Mouse (Mus musculus): ENCODE data around the gene Pamr1.

The Pamr1 gene

DNA sequence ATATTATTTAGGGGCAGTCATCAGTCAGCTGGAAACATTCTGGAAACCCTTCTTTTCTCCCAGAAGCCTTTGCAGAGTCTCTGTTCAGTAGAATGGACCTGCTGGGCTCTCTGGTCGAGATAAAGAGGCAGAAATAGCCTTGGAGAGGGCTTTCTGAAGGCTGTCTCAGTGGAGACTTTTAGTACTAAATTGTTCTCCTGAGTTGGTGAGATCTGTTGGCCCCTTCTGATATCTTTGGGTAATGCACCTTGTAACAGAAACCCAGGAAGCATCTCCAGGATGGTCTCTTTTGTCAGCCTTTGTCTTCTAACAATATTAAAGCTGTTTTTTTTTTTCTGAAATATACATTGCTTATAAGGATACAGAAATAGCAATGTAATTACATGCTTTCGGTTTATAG lies 111.2 kb downstream of the Pamr1 start:
- in situ Hi-C loops (cut with MboI, MseI), result no loop called here

DNA sequence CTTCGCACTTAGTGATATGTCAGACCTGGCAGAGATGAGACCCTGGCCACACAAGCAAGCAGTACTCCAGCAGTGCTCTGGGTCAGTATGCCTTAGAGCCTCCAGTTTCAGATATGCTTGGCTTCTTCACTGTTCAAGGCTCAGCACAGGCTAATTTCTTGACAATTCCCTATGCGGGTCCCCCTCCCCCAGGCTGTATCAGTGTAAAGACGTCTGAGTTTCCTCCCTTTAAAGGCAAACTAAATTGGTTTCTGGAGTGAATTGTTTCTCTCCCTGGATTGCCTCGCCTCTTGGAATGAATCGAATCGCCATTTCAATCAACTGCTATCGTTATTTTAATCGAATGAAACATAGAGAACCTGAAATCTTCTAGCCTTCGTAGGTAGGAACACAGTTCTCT lies 113.1 kb downstream of the Pamr1 start:
- in situ Hi-C loops (cut with MboI, MseI), result no loop called here

DNA sequence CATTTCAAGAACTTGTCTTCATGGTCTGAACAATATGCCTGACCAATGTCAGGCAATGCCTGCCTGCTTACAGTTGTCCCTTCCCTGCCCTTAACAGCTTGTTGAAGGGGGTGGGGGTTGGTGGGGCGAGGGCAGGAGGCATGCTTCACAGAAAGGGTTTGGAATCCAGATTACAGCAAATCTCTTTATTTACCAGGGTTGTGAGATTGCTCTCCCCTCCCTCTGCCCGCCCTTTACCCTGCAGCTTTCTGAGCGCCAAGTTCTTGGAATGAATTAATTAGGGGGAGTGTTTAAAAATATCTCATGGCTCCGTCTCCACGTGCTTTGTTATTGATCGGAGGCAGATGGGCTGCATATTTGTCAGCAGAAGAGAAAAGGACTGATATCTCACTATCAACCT lies 113.5 kb downstream of the Pamr1 start:
- in situ Hi-C loops (cut with MboI, MseI), result no loop called here

DNA sequence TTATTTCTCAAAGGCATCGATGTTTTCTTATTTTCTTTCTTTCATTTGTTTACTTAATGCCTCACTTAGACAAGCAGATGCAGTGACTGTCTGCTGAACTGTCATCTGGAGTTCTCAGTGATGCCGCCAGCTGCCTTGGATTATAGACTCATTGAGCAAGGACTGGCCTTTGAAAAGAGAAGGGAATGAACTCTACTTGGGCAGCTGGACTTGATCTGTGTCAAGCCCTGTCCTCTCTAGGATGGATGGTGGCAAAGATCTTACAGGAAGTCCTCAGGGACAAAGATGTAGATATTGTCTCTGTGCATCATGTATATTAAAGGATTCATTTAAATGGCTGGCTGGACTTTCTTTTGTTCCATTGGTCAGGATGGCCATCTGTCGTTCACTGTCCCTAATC lies 114.1 kb downstream of the Pamr1 start:
- in situ Hi-C loops (cut with MboI, MseI), result no loop called here

DNA sequence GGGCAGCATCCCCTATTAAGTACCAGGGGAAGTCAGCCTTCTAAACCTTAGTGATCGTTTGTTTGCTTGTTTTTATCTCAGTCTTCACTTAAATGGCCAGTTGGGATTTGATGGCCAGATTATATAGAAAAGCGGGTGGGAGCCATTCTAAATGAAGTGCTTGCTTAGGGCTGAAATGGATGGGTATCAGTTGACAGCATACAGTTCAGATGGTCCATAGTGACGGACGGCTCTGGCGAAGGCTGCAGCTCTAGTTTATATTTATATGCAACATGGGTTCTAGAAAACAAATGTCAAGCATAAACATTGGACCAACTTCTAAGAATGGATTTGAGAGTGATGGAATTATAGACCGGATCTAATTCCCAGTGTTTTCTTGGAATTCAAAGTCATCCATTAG lies 118.2 kb downstream of the Pamr1 start:
- in situ Hi-C loops (cut with MboI, MseI), result no loop called here

DNA sequence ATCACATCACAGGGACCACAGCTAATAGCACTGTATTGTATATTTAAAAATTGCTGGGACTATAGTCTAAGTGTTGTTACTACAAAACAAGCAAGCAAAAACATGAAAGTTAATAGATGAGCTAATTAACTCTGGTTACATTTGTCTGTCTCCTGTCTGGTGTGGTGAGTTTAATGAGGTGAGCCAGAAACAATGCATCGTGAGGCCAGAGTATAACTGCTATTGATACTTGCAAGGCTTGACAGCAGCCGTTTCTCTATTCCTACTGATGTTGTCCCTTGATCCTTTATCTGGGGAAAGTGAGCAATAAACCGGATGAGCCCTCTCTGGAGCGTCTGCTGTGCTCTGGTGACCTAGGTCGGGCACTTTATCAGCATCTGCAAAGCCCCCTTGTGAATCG lies 119.8 kb downstream of the Pamr1 start:
- in situ Hi-C loops (cut with MboI, MseI), result no loop called here

DNA sequence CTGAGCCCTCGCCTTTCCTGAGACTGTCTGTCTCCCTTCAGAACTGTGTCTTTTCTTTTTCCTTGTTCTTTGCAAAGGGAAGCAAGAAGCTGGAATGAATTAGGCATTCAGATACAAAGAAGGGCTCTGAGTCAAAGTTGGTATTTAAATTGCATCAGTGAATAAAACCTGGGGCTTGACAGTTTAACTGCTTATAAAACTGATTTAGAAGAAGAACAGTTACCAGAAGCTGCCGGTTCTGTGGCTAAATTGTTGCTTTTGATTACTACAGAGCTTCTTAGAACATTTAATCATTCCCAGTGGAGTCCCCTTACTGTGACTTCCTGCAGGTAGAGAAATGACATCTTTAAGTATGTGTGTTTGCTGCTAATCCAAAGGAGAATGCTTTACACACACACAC lies 124.8 kb downstream of the Pamr1 start:
- in situ Hi-C loops (cut with MboI, MseI), result no loop called here

DNA sequence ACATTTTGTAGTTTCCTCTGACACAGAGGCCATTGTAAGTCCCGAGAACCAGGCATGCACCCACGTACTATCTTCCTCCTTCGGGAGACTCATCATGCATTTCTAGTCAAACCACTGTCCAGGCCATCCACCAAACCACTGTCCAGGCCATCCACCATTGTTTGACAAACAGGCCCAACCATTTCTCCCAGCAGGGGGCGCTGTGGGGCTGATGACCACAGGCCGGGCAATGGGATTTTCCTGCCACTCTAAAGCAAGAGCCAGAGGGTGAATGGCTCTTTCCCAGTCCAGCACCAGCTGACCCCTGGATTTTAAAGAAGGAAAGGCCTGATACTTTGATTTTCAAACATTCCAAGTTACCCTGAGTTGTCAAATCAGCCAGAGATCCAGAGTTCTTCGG lies 125.5 kb downstream of the Pamr1 start:
- in situ Hi-C loops (cut with MboI, MseI), result loop anchor here (5.0 kb wide), 1 partner anchor 412 kb away; no protein-coding TSS in a partner anchor

DNA sequence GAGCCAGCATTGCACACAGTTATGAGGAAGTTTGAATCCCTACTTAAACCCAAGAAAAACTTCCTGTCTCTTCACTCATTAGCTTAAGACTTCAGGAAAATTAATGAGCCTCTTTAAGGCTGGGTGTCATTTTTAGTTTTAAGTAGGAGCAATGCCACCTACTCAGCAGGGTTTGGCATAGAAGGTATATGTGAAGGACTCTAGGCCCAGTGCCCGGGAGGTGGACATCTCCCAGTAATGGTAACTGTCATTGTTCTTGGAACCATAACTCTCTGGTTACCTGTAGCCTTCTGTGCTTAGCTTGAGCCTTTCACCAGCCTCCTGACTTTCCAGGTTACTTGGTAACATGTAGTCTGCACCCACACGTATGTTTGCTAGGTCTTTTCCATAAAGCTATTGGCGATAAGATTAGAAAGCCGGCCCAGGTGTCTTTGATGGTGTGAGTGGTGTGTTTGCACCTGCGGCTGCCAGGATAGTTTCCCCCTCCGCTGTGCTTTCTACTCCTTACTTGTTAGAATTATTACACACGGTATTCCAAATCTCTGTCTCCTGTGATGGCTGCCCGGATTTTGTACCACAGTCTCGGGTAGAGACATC lies 127.0 kb downstream of the Pamr1 start:
- in situ Hi-C loops (cut with MboI, MseI), result loop anchor here (5.0 kb wide), 1 partner anchor 410 kb away; no protein-coding TSS in a partner anchor

DNA sequence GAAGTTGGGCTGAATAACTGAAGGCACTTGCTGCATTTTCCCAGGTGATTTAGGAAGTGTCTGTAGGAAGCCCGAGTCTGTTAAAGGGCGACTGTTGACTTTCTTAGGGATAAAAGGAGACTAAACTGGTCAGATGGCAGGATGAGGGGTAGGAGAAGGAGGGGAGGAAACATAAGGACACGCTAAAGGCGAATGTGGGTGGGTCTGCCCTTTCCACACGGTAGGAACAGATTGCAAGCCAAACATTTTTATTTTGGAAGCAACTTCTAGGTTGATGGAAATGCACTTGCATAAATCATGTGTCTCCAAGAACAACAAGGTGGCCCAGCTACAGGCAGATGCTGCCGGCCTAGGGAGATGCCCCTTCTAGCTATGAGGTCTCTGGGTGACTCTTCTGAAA lies 127.6 kb downstream of the Pamr1 start:
- in situ Hi-C loops (cut with MboI, MseI), result loop anchor here (5.0 kb wide), 1 partner anchor 410 kb away; no protein-coding TSS in a partner anchor

DNA sequence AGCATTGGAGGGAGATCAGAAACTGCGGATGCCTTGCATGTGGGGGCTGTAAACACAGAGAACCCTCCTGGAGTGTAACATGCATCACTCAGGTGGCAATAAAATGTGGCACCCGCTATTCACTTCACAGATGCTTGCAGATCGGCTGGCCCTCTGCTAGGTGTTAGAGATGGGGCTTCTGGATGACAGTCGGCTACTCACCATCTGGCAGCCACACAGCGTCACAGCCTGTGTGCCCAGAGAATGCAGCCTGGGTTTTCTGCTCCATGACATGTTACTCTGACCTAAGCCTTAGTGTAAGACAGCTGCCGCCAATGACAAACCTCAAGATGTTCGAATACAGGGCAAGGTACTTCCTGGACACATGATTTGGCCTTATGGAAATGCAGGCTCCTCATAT lies 131.5 kb downstream of the Pamr1 start:
- in situ Hi-C loops (cut with MboI, MseI), result loop anchor here (5.0 to 10.0 kb wide), 3 partner anchors 56 to 336 kb away; no protein-coding TSS in a partner anchor

DNA sequence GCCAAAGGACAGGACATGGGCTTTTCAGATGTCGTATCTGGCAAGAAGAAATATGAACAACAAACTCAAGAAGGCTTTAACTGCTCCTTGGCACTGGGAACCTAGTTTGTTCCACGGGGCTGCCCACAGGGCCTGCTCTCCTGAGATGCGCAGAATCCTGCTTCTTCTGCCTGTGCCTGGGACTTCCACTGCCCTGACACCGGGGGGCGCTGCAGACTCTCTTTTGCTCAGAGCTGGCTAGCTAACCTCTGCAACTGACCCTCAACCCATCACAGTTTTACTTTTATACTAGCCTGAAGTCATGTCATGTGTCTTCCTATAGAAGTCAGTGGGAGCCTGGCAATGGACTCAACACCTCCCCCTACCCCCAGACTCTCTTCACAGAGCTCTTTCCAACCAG lies 132.4 kb downstream of the Pamr1 start:
- in situ Hi-C loops (cut with MboI, MseI), result loop anchor here (5.0 to 10.0 kb wide), 3 partner anchors 55 to 335 kb away; no protein-coding TSS in a partner anchor

DNA sequence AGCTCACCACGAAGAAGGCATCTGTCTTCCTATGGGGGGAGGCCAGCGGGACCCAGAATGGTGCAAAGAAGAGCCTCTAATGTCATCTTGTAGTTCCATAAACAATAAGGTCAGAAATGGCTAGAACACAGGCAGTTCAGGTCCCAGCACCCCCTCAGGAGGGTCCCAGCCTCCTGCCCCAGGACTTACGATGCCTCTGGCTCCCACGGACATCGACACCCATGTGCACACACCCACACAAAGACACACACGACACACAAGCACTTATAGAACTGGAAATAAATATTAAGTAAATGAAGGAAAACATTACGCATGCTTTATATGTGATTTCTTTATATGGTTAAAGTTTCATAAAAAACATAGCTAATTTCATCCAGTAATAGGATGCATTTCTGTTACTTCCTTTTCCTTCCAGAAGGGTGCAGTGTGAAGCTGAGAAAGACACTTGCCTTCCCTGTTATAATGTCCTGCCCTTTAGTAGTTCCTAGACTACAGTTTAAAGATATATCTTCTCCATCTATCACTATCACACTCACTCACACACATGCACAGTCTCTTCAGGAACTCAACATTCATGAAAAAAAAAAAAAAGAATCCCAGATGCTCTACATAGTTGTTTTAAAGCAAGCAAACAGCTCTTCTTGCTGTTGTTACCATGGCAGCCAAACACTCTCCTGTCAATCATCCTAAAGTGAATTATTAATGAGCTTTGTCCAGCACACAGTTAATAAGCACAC lies 135.7 kb downstream of the Pamr1 start:
- in situ Hi-C loops (cut with MboI, MseI), result loop anchor here (10.0 kb wide), 1 partner anchor 109 kb away; no protein-coding TSS in a partner anchor

DNA sequence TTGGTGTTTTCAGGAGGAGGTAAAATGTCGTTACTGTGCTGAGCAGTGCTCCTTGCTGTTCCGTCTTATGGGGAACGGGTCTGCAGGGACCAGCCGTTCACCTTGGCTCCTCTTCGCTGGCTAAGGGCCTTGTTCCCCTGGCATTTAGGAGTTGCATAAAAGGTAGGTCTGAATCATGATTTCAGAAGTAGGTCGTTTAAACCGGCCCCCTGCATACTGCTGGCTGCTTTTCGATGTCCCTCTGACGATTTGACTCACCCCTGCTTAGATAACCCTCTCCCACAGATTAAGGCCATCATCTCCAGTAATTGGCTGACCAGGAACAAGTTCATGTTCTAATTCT lies 136.3 kb downstream of the Pamr1 start:
- in situ Hi-C loops (cut with MboI, MseI), result loop anchor here (10.0 kb wide), 1 partner anchor 109 kb away; no protein-coding TSS in a partner anchor

Data from regulatory T cell (primary cell).